Mouse (Mus musculus): ENCODE data around the gene Rap1gap2.

Rap1gap2 gene

DNA sequence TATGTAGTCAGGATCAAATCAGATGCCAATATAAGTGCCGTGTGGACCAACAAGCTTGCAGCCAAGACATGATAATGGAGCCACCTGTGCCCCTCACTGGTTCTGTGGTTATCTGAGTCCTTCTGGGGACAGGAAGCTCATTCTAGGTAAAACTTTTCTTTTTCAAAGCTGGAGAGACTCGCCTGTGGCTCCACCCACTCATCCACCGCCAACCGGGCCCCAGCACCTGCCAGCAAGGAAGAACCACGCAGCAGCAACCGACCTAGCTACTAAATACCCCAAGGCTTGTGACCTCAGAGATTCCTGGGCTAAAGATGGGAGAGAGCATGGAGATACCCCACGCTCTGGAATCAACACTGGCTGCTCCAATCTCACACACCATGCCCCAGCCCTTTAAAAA, 205.5 kb downstream of the Rap1gap2 start:
- DNase-seq = no peak

DNA sequence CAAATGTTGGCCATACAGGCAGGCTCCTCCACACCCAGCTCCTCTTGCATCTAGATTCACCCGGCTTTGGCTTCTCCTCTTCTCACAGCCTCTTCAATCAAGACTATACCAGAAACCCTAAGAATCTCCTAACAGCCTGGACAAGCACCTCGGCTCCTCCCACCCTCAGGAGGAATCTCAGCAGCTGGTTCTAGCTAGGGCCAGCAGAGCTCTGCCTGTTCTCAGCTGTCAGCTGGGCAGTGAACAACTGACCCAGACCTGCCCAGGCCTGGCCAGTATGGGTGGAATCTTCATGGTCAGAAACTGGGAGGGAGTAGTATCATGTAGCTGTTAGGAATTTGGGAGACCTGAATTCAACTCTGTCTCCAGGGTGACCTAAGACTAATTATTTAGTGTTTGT, 206.5 kb downstream of the Rap1gap2 start:
- no peak for DNase-seq

DNA sequence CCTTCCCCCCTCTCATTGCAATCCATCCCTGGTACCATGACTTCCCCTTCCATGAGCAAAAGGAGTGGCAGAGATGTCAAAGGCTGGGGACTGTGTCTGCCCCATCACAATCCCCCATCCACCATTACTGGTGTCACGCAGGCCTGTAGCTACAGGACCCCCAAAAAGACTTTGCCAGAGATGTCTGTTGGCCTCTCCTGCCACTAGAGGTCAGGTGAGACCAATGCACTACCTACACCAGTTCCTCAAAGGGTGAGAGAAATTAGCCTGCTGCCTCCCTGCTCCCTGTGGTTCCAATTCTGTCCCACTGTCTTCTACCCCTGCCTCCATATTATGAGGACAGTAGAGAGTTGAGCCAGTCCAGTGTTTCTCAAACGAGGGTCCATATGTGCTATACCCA, 208.6 kb downstream of the Rap1gap2 start:
- DNase-seq = peak; percentile 17

DNA sequence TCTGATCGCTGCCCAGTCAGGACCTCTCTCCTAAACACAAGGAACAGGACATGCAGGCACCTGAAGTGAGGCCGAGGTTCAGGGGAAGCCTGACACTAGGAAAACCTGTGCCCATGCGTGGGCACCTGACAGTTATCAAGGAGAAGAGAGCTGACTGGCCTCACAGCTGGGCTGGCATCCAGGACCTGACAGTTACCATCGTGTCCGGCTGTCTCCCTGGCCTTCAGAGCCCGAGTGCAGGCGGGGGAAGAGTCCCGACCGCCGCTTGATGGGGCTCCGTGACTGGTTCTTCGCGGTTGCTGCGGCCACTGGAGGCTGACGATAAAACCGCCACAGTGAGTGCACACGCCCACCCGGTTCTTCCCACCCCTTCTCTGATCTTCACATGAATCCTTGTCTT, 215.1 kb downstream of the Rap1gap2 start:
- no peak for DNase-seq

DNA sequence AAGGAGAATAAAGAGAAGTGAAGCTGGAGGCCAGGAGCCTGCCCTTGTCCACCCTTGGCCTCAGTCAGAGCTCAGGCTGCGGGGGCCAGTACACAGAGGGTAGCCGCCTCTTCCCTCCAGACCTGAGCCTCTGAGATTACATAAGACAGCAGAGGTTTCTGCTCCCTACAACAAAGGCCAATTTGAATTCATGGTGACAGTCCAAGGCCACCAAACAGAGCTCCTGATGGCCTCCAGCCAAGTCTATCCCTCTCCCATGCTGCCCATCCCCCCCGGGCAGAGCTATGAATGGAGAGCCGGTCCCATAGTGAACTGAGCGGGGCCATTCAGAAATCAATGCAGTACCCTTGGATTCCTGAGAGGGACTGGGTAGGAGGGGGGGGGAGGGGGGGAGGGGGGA, 217.2 kb downstream of the Rap1gap2 start:
- DNase-seq = no peak

DNA sequence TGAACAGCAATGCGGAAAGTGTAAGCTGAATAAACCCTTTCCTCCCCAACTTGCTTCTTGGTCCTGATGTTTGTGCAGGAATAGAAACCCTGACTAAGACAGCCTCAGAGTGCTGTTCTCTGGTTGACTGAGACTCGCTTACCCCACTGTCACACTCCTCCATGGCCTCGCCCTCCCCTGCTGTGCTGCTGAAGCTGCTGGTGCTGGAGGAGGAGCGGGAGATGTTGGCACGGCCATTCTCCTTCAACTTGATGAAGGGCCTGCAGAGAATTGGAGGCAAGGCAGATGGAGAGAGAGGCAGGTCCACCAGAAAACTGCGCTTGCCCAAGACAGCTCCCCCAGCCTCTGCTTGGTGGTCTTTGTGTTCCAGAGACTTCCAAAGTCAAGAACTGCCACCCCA, 217.8 kb downstream of the Rap1gap2 start:
- DNase-seq = no peak

DNA sequence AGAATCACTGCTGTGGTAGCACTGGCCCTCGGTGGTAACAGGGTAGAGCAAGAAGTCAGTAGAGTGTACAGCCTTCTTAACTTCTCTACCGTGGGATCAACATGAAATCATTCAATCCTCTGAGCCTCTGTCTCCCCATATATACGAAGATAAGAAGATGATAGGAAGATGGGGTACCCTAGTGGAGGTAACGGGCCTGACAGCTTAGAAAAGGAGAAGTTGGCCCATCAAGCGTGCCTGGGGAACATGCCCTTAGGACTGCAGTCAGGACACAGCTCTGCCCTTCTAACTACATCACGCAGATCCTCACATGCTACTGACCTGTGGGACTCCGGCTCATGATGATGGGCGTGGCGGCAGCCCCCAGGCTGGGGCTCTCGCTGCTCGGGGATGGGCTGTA, 218.8 kb downstream of the Rap1gap2 start:
- no peak for DNase-seq

DNA sequence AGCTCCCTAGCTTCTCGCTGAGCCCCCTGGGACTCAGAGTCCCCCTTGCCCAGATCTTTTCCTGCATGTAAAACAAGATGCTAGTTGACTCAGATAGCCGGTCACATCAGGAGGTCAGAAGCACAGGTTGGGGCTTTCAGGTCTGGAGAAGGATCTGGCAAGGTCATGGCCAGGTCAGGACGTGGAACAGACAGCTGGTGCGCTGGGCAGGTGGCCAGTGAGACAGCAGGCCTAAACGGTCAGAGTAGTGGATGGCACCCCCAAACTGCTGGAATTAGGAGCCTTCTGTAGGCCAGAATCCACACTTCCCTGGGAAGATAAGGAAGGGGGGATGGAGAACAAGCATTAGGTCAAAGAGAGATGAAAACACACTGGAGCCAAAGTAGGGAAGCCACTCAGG, 223.5 kb downstream of the Rap1gap2 start:
- DNase-seq = no peak

DNA sequence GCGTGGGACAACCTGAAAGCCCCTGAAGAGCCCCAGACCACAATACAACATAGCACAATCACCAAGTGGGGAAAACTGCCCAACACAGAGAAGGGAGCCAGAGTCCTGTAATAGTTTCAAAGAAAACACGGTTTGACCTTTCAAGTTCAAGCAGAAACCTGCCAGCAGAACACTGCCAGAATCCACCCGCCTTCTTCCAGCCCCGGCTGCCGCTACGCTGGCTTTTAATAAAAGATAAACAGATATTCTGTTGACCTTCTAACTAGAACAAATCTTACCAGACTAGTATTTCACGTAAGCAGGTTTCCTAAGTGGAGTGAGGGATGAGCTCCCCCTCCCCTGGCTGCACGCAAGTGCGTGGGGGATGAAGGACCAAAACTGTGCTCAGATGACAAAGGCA, 225.0 kb downstream of the Rap1gap2 start:
- DNase-seq = peak; percentile 40

DNA sequence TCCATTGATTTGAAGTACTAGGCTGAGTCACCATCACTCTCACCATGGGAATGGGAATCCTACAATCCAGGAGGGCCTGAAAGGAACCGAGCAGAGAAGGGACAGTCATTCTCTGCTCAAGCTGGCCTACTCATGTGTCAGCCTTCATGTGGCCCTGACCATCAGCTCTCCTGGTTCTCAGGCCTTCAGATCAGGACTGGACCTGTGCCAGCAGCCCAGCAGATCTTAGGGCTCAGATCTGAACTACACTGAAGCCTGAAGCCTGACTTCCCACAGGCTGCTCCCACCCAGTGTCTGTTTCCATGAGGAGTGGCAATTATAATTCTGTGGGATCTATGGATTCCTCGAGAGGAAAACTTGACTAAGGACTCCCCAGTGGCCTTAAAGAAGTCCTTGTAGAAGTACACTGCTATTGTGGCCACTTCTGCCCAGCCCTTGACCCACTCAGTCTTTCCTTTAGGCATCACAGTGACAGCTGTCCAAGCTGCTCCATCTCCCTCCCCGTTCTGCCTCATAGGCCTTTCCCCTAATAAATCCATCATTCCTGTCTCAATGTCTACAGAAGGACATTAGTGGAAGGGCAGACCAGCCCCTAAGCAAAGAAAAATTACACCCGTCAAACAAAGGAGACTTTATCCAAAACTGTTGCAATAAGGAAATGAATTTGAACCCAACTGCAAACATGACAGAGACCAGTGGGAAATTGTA, 231.4 kb downstream of the Rap1gap2 start:
- DNase-seq = no peak

DNA sequence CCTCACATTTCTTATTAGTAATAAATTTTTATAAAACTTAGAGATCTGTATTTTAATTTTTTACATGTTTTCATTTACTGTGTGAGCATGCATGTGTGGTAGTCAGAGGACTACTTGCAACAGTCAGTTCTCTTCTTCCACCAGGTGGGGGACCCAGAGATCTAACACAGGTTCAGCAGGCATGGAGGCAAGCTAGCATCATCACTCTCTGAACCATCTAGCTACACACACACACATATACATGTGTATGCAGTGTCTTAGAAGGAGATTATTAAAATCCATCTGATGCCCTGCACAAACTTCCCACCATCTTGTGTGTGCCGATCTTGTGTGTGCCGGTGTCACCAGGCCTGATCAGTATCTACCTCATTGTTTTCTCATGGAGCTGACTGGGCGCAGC, 233.9 kb downstream of the Rap1gap2 start:
- peak; percentile 33 for DNase-seq

DNA sequence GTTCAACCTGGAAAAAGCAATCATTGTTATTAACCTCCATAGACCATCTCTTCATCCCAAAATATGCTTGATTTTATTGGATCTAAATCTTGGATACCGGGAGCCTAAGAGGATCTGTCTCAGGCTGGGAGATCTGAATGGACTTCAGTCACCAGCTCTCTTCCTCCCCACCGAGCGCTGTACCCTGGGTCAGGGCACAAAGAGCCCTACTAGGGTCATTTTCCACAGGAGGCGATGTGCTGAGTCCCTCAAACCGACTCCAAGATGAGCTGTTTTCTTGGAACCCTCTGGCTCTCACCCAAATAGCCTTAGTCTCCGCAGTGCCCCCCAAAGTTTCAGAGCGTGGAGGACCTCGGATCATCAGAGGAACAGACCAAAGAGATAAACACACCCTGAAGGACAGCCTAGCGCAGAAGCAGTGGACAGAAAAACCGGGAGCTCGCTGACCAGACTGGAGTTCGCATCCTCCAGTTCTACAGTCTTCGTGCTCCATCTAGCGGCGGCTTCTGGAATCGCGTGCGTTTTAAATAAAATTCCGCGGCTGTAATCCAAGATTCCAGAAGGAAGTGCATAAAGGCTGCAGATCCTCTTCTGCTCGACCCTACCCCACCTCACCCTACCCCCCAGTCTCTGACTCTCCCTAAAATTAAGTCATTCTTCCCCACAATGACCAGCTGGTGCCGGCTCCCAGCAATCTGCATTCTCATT, 239.2 kb downstream of the Rap1gap2 start:
- peak; percentile 78 for DNase-seq

DNA sequence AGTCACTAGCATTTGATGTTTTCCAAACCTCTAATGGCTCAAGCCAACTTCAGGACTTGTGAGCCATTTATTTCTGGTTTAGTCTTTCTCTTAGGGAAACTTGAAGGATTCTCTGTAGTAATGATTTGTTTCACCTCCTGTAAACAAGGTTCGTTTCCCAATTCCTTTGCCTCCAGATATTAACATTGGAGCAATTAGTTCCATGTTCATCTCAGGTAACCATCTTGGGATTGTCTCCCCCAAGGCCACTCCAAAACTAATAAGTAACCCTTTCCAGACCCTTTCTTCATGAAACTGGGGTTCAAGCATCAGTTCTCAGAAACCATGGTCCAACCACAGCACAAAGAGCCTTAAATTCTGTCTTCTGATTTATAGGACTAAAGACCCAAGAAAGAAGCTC, 248.9 kb downstream of the Rap1gap2 start, which contains the start of gene Olfr412:
Gene Olfr412, plus strand, starts transcription at position 301 of the 400 bp plus-strand sequence.
- no peak for DNase-seq

DNA sequence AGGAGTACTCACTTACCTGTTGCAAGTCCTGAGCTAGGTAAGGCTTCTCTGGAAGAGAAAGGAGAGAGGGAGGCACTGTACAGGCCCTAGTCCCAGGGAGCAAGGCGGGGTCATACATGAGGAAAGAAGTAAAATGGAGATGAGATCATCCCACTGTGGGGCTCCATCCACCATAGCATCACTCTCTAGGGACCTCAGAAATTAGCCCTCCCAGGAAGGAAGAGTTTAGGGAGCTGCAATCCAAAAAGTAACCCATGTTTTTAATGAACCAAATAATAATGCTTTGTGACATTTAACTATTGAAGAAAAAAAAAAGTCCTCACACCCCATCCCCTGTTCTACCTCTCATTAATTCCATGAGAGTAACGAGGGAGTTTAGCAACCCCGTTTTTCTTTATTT, 258.2 kb downstream of the Rap1gap2 start, which contains the start of gene Olfr411:
Gene Olfr411, minus strand, starts transcription at position 101 of the 400 bp plus-strand sequence.
- no peak for DNase-seq

DNA sequence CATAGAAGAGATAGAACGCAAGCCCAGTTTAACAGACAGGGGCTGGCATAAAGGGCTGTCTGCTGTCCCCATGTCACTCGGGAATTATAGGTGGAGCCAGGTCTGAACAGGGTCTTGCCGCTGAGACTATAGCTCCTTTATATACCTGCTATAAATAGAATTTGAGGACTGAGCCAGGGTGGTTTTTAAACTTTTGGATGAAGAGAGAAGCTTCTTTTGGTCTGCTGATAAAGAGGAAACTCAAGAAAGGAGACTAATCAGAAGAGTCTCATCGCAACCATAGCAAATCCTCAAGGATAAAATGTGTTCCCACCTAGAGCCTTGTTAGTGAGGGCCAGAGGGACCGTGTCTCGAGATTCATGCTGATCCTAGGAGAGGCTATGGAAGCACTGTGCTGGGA, 272.8 kb downstream of the Rap1gap2 start, which contains the start of gene Olfr410:
Gene Olfr410, minus strand, starts transcription at position 101 of the 400 bp plus-strand sequence.
- no peak for DNase-seq

All from kidney, adult 18-20 months (tissue).